Mouse (Mus musculus): ENCODE measurements around the gene Atg2b. TPM values are rescaled to one million over a fixed set of nuclear protein-coding genes. Genes with fewer than 3 reads are reported as not detected.

Atg2b gene
- polyA plus RNA-seq, 1 experiment from 2014 or later = 17.3 TPM

DNA sequence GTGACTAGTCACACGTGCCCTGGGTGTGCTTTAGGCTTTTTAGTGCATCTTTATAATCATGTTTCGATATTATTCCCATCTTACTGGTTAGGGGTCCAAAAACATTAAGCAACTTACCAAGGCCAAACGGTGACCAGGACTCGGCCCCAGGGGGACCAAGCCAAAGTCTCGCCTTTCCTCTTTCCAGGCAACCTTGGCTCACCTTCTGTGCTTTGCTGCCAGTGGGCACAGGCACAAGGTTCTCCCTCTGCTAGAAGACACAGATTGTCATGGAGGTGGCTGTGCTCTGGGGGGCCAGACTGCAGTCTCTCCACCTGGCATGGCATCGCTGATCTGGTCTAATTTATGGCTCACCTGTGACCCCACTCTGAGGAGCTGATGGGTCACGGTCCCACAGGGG, 94.2 kb downstream of the Atg2b start:
- Histone ChIP-seq H3K4me3 (replicated peaks; ENCODE audit: low read length) (no peak overlapping the region), H3K27ac (ENCODE audit: low read length) (no peak overlapping the region), H3K27me3 (replicated peaks; ENCODE audit: control insufficient read depth, insufficient read depth, low read length) (no peaks in the 10 kb centered on the region), H3K4me2 (ENCODE audit: low read length) (no peak overlapping the region), H3K36me3 (ENCODE audit: control insufficient read depth, insufficient read depth) (no peaks in the 10 kb centered on the region), H3K9me3 (ENCODE audit: control insufficient read depth, low read length) (no peaks in the 10 kb centered on the region), H3K9ac (replicated peaks; ENCODE audit: low read depth, low read length) (no peak overlapping the region), H3K4me1 (replicated peaks; ENCODE audit: control insufficient read depth, insufficient read depth, low read length) (no peaks in the 10 kb centered on the region)
- ATAC-seq = no peak
- WGBS = 83% methylated on average over 7 of the region's 7 CpGs

DNA sequence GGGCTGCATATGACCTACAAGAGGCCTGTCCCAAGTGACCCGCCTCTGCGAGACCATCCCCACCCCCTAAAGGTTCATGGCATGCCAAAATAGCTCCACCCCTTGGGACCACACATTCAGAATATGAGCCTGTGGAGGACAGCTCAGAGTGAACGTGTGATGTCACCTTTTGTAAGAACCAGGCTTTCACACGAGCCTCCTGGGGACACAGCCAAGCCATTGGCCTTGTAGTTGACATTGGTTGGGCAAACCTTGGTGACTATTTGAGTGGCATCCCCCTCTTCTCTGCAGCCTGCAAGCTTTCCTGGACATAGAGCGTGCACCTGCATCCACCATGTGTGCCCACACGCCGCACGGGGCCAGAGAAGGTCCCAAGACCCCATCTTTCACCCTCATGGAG, 97.5 kb downstream of the Atg2b start:
- Histone ChIP-seq H3K27me3 (replicated peaks; ENCODE audit: control insufficient read depth, insufficient read depth, low read length) (no peaks in the 10 kb centered on the region), H3K9me3 (ENCODE audit: control insufficient read depth, low read length) (no peaks in the 10 kb centered on the region), H3K4me1 (replicated peaks; ENCODE audit: control insufficient read depth, insufficient read depth, low read length) (no peaks in the 10 kb centered on the region), H3K4me3 (replicated peaks; ENCODE audit: low read length) (no peak overlapping the region), H3K36me3 (ENCODE audit: control insufficient read depth, insufficient read depth) (no peaks in the 10 kb centered on the region), H3K4me2 (ENCODE audit: low read length) (no peak overlapping the region), H3K9ac (replicated peaks; ENCODE audit: low read depth, low read length) (no peak overlapping the region), H3K27ac (ENCODE audit: low read length) (no peak overlapping the region)
- no peak for ATAC-seq
- 79% methylated on average over 8 of the region's 8 CpGs for WGBS

DNA sequence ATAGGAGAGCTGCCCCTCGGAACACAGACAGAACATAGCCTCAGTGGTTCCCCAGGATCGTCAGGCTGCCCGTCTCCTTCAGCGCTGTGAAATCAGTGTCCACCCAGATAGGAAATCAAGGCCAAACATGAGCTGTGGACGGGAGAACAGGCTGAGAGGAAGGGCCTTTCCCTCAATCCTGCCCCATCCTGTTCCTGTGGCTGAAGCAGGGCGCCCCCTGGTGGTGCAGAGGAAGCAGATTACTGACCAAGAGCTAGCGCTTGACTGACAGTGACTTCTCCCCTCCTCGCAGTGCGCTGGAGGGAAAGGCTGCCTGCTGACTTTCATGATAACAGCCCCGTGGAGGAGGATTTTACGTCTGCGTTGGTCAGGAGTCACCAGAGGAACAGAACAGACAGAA, 100.2 kb downstream of the Atg2b start:
- no peaks in the 10 kb centered on the region for H3K36me3 ChIP-seq (ENCODE audit: control insufficient read depth, insufficient read depth)
- no peak overlapping the region for H3K4me3 ChIP-seq (replicated peaks; ENCODE audit: low read length)
- ATAC-seq = 0 out of 2 replicates have a peak, but pooled peaks have one; percentile 12
- no peaks in the 10 kb centered on the region for H3K9me3 ChIP-seq (ENCODE audit: control insufficient read depth, low read length)
- no peaks in the 10 kb centered on the region for H3K4me1 ChIP-seq (replicated peaks; ENCODE audit: control insufficient read depth, insufficient read depth, low read length)
- WGBS = 12% methylated on average over 12 of the region's 12 CpGs
- no peak overlapping the region for H3K4me2 ChIP-seq (ENCODE audit: low read length)
- H3K27ac ChIP-seq (ENCODE audit: low read length) = no peak overlapping the region
- H3K9ac ChIP-seq (replicated peaks; ENCODE audit: low read depth, low read length) = no peak overlapping the region
- H3K27me3 ChIP-seq (replicated peaks; ENCODE audit: control insufficient read depth, insufficient read depth, low read length) = no peaks in the 10 kb centered on the region

DNA sequence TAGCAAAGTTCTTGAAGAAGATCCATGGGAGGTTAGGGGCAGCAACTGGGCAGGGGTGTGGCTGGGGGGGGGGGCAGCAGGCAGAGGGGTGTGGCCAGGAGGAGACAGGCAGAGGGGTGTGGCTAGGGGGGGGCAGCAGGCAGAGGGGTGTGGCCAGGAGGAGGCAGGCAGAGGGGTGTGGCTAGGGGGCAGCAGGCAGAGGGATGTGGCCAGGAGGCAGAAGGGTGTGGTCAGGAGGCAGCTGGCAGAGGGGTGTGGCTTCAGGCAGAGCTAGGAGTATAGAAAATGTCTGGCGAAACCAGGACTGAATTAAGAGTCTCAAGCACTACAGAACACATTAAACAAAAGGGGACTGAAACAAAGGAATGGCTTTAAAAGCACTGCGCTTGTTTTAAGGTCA, 101.5 kb downstream of the Atg2b start:
- 0 out of 2 replicates have a peak, but pooled peaks have one; percentile 31 for ATAC-seq
- no peaks in the 10 kb centered on the region for H3K9me3 ChIP-seq (ENCODE audit: control insufficient read depth, low read length)
- WGBS = 4% methylated on average over 2 of the region's 2 CpGs

DNA sequence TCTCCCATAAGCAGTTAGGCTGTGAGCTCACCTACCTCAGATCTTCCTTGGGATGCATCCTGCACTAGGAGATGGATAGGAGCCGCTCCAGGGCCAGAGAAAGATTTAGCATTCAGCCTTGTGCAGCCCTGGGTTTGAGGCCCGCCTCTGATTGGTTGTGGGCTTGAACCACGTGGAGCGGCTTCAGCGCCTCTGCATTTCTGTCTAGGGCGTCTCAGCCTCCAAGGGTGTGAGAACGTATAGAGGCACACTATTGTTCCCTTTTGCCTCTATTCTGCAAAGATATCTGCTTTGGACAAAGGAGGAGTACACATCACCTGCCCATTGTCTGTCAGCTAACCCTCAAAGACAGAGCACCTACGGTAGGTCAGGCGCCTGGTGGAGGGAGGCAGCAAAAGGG, 102.5 kb downstream of the Atg2b start:
- WGBS = 63% methylated on average over 9 of the region's 9 CpGs
- no peak overlapping the region for H3K9ac ChIP-seq (replicated peaks; ENCODE audit: low read depth, low read length)
- ATAC-seq = no peak
- no peak overlapping the region for H3K27ac ChIP-seq (ENCODE audit: low read length)
- no peaks in the 10 kb centered on the region for H3K9me3 ChIP-seq (ENCODE audit: control insufficient read depth, low read length)
- no peak overlapping the region for H3K4me2 ChIP-seq (ENCODE audit: low read length)
- no peaks in the 10 kb centered on the region for H3K27me3 ChIP-seq (replicated peaks; ENCODE audit: control insufficient read depth, insufficient read depth, low read length)
- no peaks in the 10 kb centered on the region for H3K4me1 ChIP-seq (replicated peaks; ENCODE audit: control insufficient read depth, insufficient read depth, low read length)
- no peaks in the 10 kb centered on the region for H3K36me3 ChIP-seq (ENCODE audit: control insufficient read depth, insufficient read depth)
- H3K4me3 ChIP-seq (replicated peaks; ENCODE audit: low read length) = no peak overlapping the region

More for the DNA sequence above, 101.5 kb downstream of the Atg2b start:
- H3K4me2 ChIP-seq (ENCODE audit: low read length) = no peak overlapping the region
- H3K4me3 ChIP-seq (replicated peaks; ENCODE audit: low read length) = no peak overlapping the region
- no peaks in the 10 kb centered on the region for H3K36me3 ChIP-seq (ENCODE audit: control insufficient read depth, insufficient read depth)
- H3K9ac ChIP-seq (replicated peaks; ENCODE audit: low read depth, low read length) = no peak overlapping the region
- no peaks in the 10 kb centered on the region for H3K27me3 ChIP-seq (replicated peaks; ENCODE audit: control insufficient read depth, insufficient read depth, low read length)
- H3K27ac ChIP-seq (ENCODE audit: low read length) = no peak overlapping the region
- H3K4me1 ChIP-seq (replicated peaks; ENCODE audit: control insufficient read depth, insufficient read depth, low read length) = no peaks in the 10 kb centered on the region

DNA sequence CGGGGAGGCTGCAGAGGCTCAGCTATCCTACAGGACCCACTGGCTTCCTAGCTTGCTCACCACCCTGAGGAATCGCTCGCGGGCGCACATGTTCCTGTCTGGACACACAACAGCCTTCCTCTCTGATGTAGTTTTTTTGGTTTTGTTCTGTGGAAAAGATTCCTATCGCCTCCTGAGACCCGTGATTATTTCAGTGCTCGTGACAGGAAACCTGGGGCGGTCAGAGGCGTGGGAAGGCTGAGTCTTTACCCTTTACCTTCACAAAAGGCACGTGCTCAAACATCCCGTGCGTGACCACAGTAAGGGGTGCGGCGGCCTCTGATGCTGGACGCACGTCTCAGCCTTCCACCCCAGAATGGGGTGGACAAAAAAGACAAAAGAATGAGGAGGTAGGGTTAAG, 104.5 kb downstream of the Atg2b start:
- Histone ChIP-seq H3K36me3 (ENCODE audit: control insufficient read depth, insufficient read depth) (no peaks in the 10 kb centered on the region), H3K9ac (replicated peaks; ENCODE audit: low read depth, low read length) (no peak overlapping the region), H3K27me3 (replicated peaks; ENCODE audit: control insufficient read depth, insufficient read depth, low read length) (no peaks in the 10 kb centered on the region), H3K4me1 (replicated peaks; ENCODE audit: control insufficient read depth, insufficient read depth, low read length) (no peaks in the 10 kb centered on the region), H3K9me3 (ENCODE audit: control insufficient read depth, low read length) (no peaks in the 10 kb centered on the region), H3K27ac (ENCODE audit: low read length) (no peak overlapping the region), H3K4me3 (replicated peaks; ENCODE audit: low read length) (no peak overlapping the region), H3K4me2 (ENCODE audit: low read length) (no peak overlapping the region)
- WGBS = 79% methylated on average over 17 of the region's 17 CpGs
- ATAC-seq = no peak

DNA sequence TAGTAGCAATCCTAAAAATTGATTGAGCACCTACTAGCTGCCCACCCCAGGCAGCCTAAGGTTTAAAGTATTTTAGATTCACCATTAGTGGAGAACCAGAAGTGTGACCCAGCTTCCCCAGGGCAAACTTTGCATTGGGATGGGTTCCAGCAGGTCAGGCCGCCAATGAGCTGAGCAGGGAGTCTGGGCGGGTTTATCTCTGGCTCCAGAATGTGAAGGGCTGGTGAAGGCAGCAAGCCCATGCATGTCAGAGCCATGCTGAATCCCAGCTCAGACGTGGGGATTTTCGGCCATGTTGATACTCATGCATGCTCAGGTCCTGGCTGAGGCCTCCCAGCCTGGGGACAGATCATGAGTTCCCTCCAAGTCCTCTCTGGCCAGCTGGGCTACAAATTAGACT, 110.7 kb downstream of the Atg2b start:
- Histone ChIP-seq H3K9ac (replicated peaks; ENCODE audit: low read depth, low read length) (no peak overlapping the region), H3K27me3 (replicated peaks; ENCODE audit: control insufficient read depth, insufficient read depth, low read length) (no peaks in the 10 kb centered on the region), H3K4me2 (ENCODE audit: low read length) (no peak overlapping the region), H3K9me3 (ENCODE audit: control insufficient read depth, low read length) (no peaks in the 10 kb centered on the region), H3K36me3 (ENCODE audit: control insufficient read depth, insufficient read depth) (no peaks in the 10 kb centered on the region), H3K4me1 (replicated peaks; ENCODE audit: control insufficient read depth, insufficient read depth, low read length) (no peaks in the 10 kb centered on the region; the same call in 1 of the 2 replicates), H3K4me3 (replicated peaks; ENCODE audit: low read length) (no peak overlapping the region), H3K27ac (ENCODE audit: low read length) (no peak overlapping the region)
- 83% methylated on average over 4 of the region's 4 CpGs for WGBS
- ATAC-seq = no peak

DNA sequence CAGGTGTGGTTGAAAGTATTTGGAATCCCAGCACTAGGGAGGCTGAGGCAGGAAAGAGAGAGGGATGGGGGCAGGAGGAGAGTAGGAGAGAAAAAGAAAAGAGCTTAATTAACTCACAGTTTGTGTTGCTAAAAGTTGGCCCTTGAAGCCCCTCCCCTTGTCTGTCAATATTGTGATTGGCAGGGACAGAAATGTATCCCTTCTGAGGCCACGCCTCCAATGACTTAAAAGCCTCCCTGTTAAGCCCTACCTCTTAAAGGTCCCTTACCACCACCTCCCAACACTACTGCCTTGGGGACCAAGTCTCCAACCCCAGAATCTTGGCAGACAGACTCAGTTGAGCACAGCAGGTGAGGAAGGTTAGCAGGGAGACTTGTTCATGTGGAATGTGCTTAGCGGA, 112.4 kb downstream of the Atg2b start:
- ATAC-seq = no peak
- no peaks in the 10 kb centered on the region for H3K9me3 ChIP-seq (ENCODE audit: control insufficient read depth, low read length)
- no peak overlapping the region for H3K4me3 ChIP-seq (replicated peaks; ENCODE audit: low read length)
- no peak overlapping the region for H3K27ac ChIP-seq (ENCODE audit: low read length)
- no peaks in the 10 kb centered on the region; the same call in 1 of the 2 replicates for H3K4me1 ChIP-seq (replicated peaks; ENCODE audit: control insufficient read depth, insufficient read depth, low read length)
- 85% methylated on average over 2 of the region's 2 CpGs for WGBS
- no peak overlapping the region for H3K4me2 ChIP-seq (ENCODE audit: low read length)
- no peaks in the 10 kb centered on the region for H3K27me3 ChIP-seq (replicated peaks; ENCODE audit: control insufficient read depth, insufficient read depth, low read length)
- H3K9ac ChIP-seq (replicated peaks; ENCODE audit: low read depth, low read length) = no peak overlapping the region
- no peaks in the 10 kb centered on the region for H3K36me3 ChIP-seq (ENCODE audit: control insufficient read depth, insufficient read depth)

DNA sequence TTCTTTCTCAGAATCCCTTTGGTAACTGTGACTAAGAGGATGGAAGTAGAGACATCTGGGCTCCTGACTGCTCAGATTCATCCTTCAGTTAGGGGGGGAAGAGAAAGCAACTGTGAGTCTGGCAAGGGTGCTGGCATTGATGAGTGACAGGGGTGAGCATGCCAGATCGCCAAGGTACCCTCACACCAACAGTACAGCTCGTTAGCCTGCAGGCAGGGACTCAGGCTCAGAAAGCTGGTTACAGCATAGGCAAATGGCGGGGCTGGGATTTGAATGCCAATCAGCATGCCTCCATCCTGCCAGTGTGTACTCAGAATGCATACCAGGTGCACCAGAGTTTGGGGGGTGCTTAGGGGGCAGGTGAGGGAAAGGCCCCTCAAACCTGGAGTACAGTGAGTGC, 113.1 kb downstream of the Atg2b start:
- no peak for ATAC-seq
- H3K36me3 ChIP-seq (ENCODE audit: control insufficient read depth, insufficient read depth) = no peaks in the 10 kb centered on the region
- no peak overlapping the region for H3K9ac ChIP-seq (replicated peaks; ENCODE audit: low read depth, low read length)
- H3K4me1 ChIP-seq (replicated peaks; ENCODE audit: control insufficient read depth, insufficient read depth, low read length) = no peaks in the 10 kb centered on the region; the same call in 1 of the 2 replicates
- no peak overlapping the region for H3K27ac ChIP-seq (ENCODE audit: low read length)
- 36% methylated on average over 3 of the region's 3 CpGs for WGBS
- H3K9me3 ChIP-seq (ENCODE audit: control insufficient read depth, low read length) = peaks cover 2% of the 10 kb centered on the region; the same call in 1 of the 2 replicates
- no peaks in the 10 kb centered on the region for H3K27me3 ChIP-seq (replicated peaks; ENCODE audit: control insufficient read depth, insufficient read depth, low read length)
- no peak overlapping the region for H3K4me3 ChIP-seq (replicated peaks; ENCODE audit: low read length)
- H3K4me2 ChIP-seq (ENCODE audit: low read length) = no peak overlapping the region

All from forebrain, embryonic 16.5 days (tissue).